Mouse (Mus musculus): ENCODE results near the gene Khnyn. TPM values are rescaled to one million over a fixed set of nuclear protein-coding genes. Genes with fewer than 3 reads are reported as not detected.
A peak's percentile ranks its signal among the peaks of the same experiment; 100 is the strongest.

Khnyn gene
- polyA plus RNA-seq, 2 experiments: 2.4 to 7.5 TPM

DNA sequence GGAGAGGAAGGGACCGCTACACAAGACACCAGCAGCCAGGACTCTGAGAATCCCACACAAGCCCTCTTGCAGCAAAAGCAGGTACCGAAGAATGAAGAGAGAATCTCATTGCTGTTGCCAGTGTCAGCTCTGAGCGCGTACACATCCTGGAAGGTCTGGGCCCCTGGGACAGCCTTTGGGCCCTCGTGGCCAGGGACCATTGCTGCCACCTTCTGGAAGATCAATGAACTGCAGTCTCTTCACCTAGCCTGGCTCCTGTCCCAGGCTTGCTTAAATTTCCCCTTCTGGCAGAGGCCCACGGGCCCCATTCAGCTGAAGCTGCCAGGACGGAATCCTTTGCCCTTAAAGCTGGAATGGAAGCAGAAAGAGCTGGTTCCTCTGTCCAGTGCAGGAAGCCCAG, 21.0 kb upstream of the Khnyn start:
- WGBS (ENCODE audit: insufficient replicate concordance): 43% methylated on average over 7 of the region's 7 CpGs
- DNase-seq (ENCODE audit: low read depth in 3 of 3, low spot score in 3 of 3) (no peak), ATAC-seq (ENCODE audit: insufficient read depth) (0 out of 2 replicates have a peak, but pooled peaks have one; percentile 39)
- Histone ChIP-seq H3K4me1 (replicated peaks; ENCODE audit: control insufficient read depth in 2 of 2, insufficient read depth in 2 of 2, low read length in 1 of 2) (peaks cover 0 to 11% of the 10 kb centered on the region in 2 experiments; a peak in 2 of 4 replicates), H3K27ac (no peak overlapping the region), H3K27me3 (ENCODE audit: control insufficient read depth, insufficient read depth, low read length) (no peaks in the 10 kb centered on the region), H3K9me3 (ENCODE audit: control insufficient read depth, low read length) (no peaks in the 10 kb centered on the region), H3K36me3 (replicated peaks; ENCODE audit: control insufficient read depth, insufficient read depth, low read depth) (no peaks in the 10 kb centered on the region; the same call in 1 of the 2 replicates), H3K9ac (replicated peaks) (no peak overlapping the region), H3K4me2 (ENCODE audit: low read depth) (no peak overlapping the region), H3K4me3 (ENCODE audit: insufficient read depth in 1 of 2, low read depth in 2 of 2, low read length in 2 of 2) (no peak overlapping the region)
- TF ChIP-seq EP300 (IDR thresholded peaks at IDR 0.05; ENCODE audit: low read depth): no peak
- peak; percentile 96 for TF ChIP-seq CTCF (IDR thresholded peaks at IDR 0.05; ENCODE audit: low read depth)

DNA sequence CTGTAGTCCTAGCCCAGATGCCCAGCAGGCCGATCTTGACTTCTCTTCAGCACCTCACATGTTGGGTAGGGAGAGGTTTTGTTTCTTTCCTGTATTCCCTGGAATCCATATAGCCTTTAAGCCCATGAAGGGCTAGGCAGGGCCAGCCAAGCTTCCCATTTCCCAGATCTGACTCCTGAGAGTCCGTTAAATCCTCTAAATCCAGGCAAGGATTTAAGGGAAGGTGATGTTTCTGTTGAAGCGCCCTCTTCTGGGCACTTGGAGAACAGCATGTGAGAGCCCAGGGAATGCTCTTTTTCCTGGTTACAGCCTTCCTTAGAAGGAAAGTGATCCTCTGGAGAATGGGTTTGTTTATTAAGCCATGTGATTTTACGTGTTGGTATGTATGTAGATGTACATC, 17.8 kb upstream of the Khnyn start:
- Histone ChIP-seq H3K4me2 (ENCODE audit: low read depth) (no peak overlapping the region), H3K9ac (replicated peaks) (no peak overlapping the region), H3K9me3 (ENCODE audit: control insufficient read depth, low read length) (no peaks in the 10 kb centered on the region), H3K27ac (no peak overlapping the region), H3K27me3 (ENCODE audit: control insufficient read depth, insufficient read depth, low read length) (no peaks in the 10 kb centered on the region), H3K36me3 (replicated peaks; ENCODE audit: control insufficient read depth, insufficient read depth, low read depth) (no peaks in the 10 kb centered on the region; the same call in 1 of the 2 replicates), H3K4me3 (ENCODE audit: insufficient read depth in 1 of 2, low read depth in 2 of 2, low read length in 2 of 2) (no peak overlapping the region), H3K4me1 (replicated peaks; ENCODE audit: control insufficient read depth in 2 of 2, insufficient read depth in 2 of 2, low read length in 1 of 2) (no peaks in the 10 kb centered on the region)
- DNase-seq (ENCODE audit: low read depth in 3 of 3, low spot score in 3 of 3): no peak
- no peak for TF ChIP-seq EP300 (IDR thresholded peaks at IDR 0.05; ENCODE audit: low read depth)
- peak; percentile 80 for TF ChIP-seq CTCF (IDR thresholded peaks at IDR 0.05; ENCODE audit: low read depth)
- 30% methylated on average over 4 of the region's 4 CpGs for WGBS (ENCODE audit: insufficient replicate concordance)
- no peak for ATAC-seq (ENCODE audit: insufficient read depth)

DNA sequence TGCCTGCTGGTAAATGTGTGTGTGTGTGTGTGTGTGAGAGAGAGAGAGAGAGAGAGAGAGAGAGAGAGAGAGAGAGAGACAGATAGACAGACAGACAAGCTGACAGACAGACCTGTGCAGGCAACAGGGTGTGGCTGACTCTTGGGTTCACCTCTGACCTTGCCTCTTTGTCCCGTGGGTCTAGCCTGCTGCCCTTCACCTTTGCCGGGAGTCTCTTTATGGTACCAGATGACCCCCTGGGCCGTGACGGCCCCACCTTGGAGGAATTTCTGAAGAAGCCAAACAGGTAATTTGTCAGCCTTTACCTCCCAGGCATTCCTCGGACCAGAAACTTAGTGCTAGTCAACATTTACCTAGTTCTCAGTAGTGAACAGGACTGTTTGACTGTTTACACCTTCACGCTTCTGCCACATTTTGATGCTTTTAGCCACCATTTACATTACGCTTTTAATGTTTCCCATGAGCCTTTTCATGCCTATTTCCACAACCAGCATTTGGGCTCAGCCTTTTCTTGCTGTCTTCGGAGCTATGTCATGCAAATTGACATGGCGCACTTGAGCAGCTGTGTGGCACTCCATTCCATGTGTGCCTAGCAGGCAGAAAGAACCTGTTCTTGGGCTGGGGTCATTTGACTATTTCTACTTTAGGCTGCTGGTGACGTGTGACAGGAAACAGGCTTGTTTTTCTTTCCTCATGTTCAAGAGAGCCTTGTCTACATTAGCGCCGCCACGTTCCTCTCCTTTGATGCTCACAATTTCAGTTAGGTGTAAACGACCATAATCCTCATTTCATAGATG, 16.3 kb upstream of the Khnyn start:
- no peak for DNase-seq (ENCODE audit: low read depth in 3 of 3, low spot score in 3 of 3)
- TF ChIP-seq CTCF (IDR thresholded peaks at IDR 0.05; ENCODE audit: low read depth): no peak
- no peak for TF ChIP-seq EP300 (IDR thresholded peaks at IDR 0.05; ENCODE audit: low read depth)
- Histone ChIP-seq H3K9me3 (ENCODE audit: control insufficient read depth, low read length) (no peaks in the 10 kb centered on the region), H3K9ac (replicated peaks) (no peak overlapping the region), H3K36me3 (replicated peaks; ENCODE audit: control insufficient read depth, insufficient read depth, low read depth) (no peaks in the 10 kb centered on the region; the same call in 1 of the 2 replicates), H3K27me3 (ENCODE audit: control insufficient read depth, insufficient read depth, low read length) (no peaks in the 10 kb centered on the region), H3K27ac (no peak overlapping the region), H3K4me3 (ENCODE audit: insufficient read depth in 1 of 2, low read depth in 2 of 2, low read length in 2 of 2) (no peak overlapping the region), H3K4me2 (ENCODE audit: low read depth) (no peak overlapping the region), H3K4me1 (replicated peaks; ENCODE audit: control insufficient read depth in 2 of 2, insufficient read depth in 2 of 2, low read length in 1 of 2) (no peaks in the 10 kb centered on the region)
- WGBS (ENCODE audit: insufficient replicate concordance): 77% methylated on average over 14 of the region's 14 CpGs
- ATAC-seq (ENCODE audit: insufficient read depth): no peak

DNA sequence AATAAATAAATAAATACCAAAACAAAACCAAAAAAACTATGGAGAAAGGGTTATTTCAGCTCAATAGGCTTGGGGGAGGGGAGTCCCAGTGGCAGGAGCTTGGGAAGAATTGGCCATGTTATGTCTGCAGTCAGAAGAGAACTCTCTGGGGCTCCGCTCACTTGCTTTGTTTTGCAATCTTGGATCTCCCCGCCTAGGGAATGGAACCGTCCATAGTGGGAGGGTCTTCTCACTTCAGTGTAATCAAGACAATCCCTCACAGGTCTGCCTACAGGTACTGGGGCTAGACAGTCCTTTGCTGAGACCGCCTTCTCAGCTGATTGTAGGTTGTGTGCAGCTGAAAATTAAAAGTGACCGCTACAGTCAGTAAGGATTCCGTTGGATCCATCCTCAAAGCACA, 15.2 kb upstream of the Khnyn start:
- Histone ChIP-seq H3K9me3 (ENCODE audit: control insufficient read depth, low read length) (no peaks in the 10 kb centered on the region), H3K9ac (replicated peaks) (no peak overlapping the region), H3K27ac (no peak overlapping the region), H3K4me3 (ENCODE audit: insufficient read depth in 1 of 2, low read depth in 2 of 2, low read length in 2 of 2) (no peak overlapping the region), H3K36me3 (replicated peaks; ENCODE audit: control insufficient read depth, insufficient read depth, low read depth) (no peaks in the 10 kb centered on the region; the same call in 1 of the 2 replicates), H3K4me1 (replicated peaks; ENCODE audit: control insufficient read depth in 2 of 2, insufficient read depth in 2 of 2, low read length in 1 of 2) (0 out of 4 replicates have a peak, but pooled peaks cover 0 to 2% of the 10 kb centered on the region in 2 experiments), H3K4me2 (ENCODE audit: low read depth) (no peak overlapping the region), H3K27me3 (ENCODE audit: control insufficient read depth, insufficient read depth, low read length) (no peaks in the 10 kb centered on the region)
- ATAC-seq (ENCODE audit: insufficient read depth) (no peak), DNase-seq (ENCODE audit: low read depth in 3 of 3, low spot score in 3 of 3) (no peak)
- TF ChIP-seq EP300 (IDR thresholded peaks at IDR 0.05; ENCODE audit: low read depth) (no peak), CTCF (IDR thresholded peaks at IDR 0.05; ENCODE audit: low read depth) (no peak)
- 78% methylated on average over 6 of the region's 6 CpGs for WGBS (ENCODE audit: insufficient replicate concordance)

DNA sequence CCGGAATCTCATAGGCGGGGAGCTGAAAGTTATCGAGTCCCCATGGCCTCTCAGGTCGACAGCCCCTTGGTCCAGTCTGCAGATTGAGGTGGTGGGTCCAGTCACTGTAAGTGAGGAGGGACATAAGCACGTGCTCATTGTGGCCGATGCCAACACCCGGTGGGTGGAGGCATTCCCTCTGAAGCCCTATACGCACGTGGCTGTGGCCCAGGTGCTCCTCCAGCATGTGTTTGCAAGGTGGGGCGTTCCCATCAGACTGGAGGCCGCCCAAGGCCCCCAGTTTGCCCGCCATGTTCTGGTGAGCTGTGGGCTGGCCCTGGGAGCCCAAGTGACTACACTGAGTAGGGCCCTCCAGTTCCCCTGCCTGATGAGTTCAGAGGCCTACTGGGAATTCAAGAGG, 12.7 kb upstream of the Khnyn start:
- 74% methylated on average over 12 of the region's 12 CpGs for WGBS (ENCODE audit: insufficient replicate concordance)

More for the DNA sequence above, 12.7 kb upstream of the Khnyn start:
- Histone ChIP-seq H3K27me3 (ENCODE audit: control insufficient read depth, insufficient read depth, low read length) (no peaks in the 10 kb centered on the region), H3K36me3 (replicated peaks; ENCODE audit: control insufficient read depth, insufficient read depth, low read depth) (no peaks in the 10 kb centered on the region), H3K4me2 (ENCODE audit: low read depth) (no peak overlapping the region), H3K9me3 (ENCODE audit: control insufficient read depth, low read length) (no peaks in the 10 kb centered on the region), H3K9ac (replicated peaks) (no peak overlapping the region), H3K27ac (no peak overlapping the region), H3K4me3 (ENCODE audit: insufficient read depth in 1 of 2, low read depth in 2 of 2, low read length in 2 of 2) (no peak overlapping the region), H3K4me1 (replicated peaks; ENCODE audit: control insufficient read depth in 2 of 2, insufficient read depth in 2 of 2, low read length in 1 of 2) (peaks cover 0 to 2% of the 10 kb centered on the region in 2 experiments; a peak in 1 of 4 replicates)
- TF ChIP-seq CTCF (IDR thresholded peaks at IDR 0.05; ENCODE audit: low read depth) (no peak), EP300 (IDR thresholded peaks at IDR 0.05; ENCODE audit: low read depth) (no peak)
- ATAC-seq (ENCODE audit: insufficient read depth) (no peak), DNase-seq (ENCODE audit: low read depth in 3 of 3, low spot score in 3 of 3) (no peak)
